Mouse (Mus musculus) lung, adult 2 months (tissue): ENCODE measurements around the gene Adat1.

Experiments
- CTCF ChIP-seq: fragments of 200-500 bp; IDR thresholded peaks from 2 replicates; pipeline ENCODE4 v1.5.1; 2011; ENCODE audit warnings: mild to moderate bottlenecking, low read length, control low read depth; ENCODE audit not compliant: insufficient read depth
- POLR2A ChIP-seq: fragments of 200-500 bp; IDR thresholded peaks from 2 replicates; pipeline ENCODE4 v1.6.1; 2011; ENCODE audit warnings: low read depth, mild to moderate bottlenecking, control low read depth, low read length, borderline replicate concordance; ENCODE audit errors: extremely low read depth

GRCm38 (mm10) chr8:111929648-111930344 lies 62.3 kb downstream of the Adat1 start:
- TF ChIP-seq CTCF (no peak), POLR2A (no peak)
